Mouse (Mus musculus): ENCODE measurements around the gene Rexo2. TPM values are rescaled to one million over a fixed set of nuclear protein-coding genes. Genes with fewer than 3 reads are reported as not detected.

Rexo2 gene
- total and polyA plus RNA-seq, 3 experiments, result 53.2 to 68.0 (median 58.5) TPM

- Histone ChIP-seq H3K9ac (ENCODE audit: low read depth, low read length) (no peak overlapping the region), H3K4me3 (no peak overlapping the region), H3K27me3 (ENCODE audit: control insufficient read depth, insufficient read depth, low read length) (no peaks in the 10 kb centered on the region), H3K4me1 (ENCODE audit: control insufficient read depth, insufficient read depth, low read length) (no peaks in the 10 kb centered on the region), H3K79me2 (replicated peaks; ENCODE audit: control insufficient read depth, insufficient read depth, low read length) (no peaks in the 10 kb centered on the region), H3K27ac (no peak overlapping the region), H3K36me3 (ENCODE audit: control insufficient read depth, insufficient read depth, low read length) (no peaks in the 10 kb centered on the region)
- no peak for TF ChIP-seq EP300 (IDR thresholded peaks at IDR 0.05; ENCODE audit: insufficient read depth, low read depth, low read length)
- peak; percentile 59 for TF ChIP-seq CTCF (IDR thresholded peaks at IDR 0.05)
- DNase-seq, result no peak
- WGBS, result over 99% methylated on average over 3 of the region's 3 CpGs
- intact Hi-C loops (cut with DNase I), result loop anchor here (2.0 to 5.0 kb wide), 3 partner anchors 153 to 427 kb away; no protein-coding TSS in a partner anchor
Measured at GRCm38 (mm10) chr9:48465671-48466070, 14.8 kb downstream of the Rexo2 start.

GRCm38 (mm10) chr9:48461545-48461944, 18.9 kb downstream of the Rexo2 start:
- H3K79me2 ChIP-seq (replicated peaks; ENCODE audit: control insufficient read depth, insufficient read depth, low read length), result no peaks in the 10 kb centered on the region
- WGBS, result 85% methylated on average over 3 of the region's 3 CpGs
- no peak for DNase-seq
- H3K27ac ChIP-seq, result no peak overlapping the region
- H3K9ac ChIP-seq (ENCODE audit: low read depth, low read length), result no peak overlapping the region
- no peaks in the 10 kb centered on the region for H3K4me1 ChIP-seq (ENCODE audit: control insufficient read depth, insufficient read depth, low read length)
- intact Hi-C loops (cut with DNase I), result no loop called here
- TF ChIP-seq CTCF (IDR thresholded peaks at IDR 0.05) (no peak), EP300 (IDR thresholded peaks at IDR 0.05; ENCODE audit: insufficient read depth, low read depth, low read length) (no peak), POLR2A (IDR thresholded peaks at IDR 0.05; ENCODE audit: insufficient read depth, low read depth, low read length) (no peak)
- H3K4me3 ChIP-seq, result no peak overlapping the region
- no peaks in the 10 kb centered on the region for H3K36me3 ChIP-seq (ENCODE audit: control insufficient read depth, insufficient read depth, low read length)
- H3K27me3 ChIP-seq (ENCODE audit: control insufficient read depth, insufficient read depth, low read length), result no peaks in the 10 kb centered on the region

GRCm38 (mm10) chr9:48460720-48461119, 19.7 kb downstream of the Rexo2 start:
- TF ChIP-seq EP300 (IDR thresholded peaks at IDR 0.05; ENCODE audit: insufficient read depth, low read depth, low read length) (no peak), POLR2A (IDR thresholded peaks at IDR 0.05; ENCODE audit: insufficient read depth, low read depth, low read length) (no peak), CTCF (IDR thresholded peaks at IDR 0.05) (no peak)
- DNase-seq, result no peak
- Histone ChIP-seq H3K4me1 (ENCODE audit: control insufficient read depth, insufficient read depth, low read length) (no peaks in the 10 kb centered on the region), H3K9ac (ENCODE audit: low read depth, low read length) (no peak overlapping the region), H3K4me3 (no peak overlapping the region), H3K27ac (no peak overlapping the region), H3K79me2 (replicated peaks; ENCODE audit: control insufficient read depth, insufficient read depth, low read length) (no peaks in the 10 kb centered on the region), H3K27me3 (ENCODE audit: control insufficient read depth, insufficient read depth, low read length) (no peaks in the 10 kb centered on the region), H3K36me3 (ENCODE audit: control insufficient read depth, insufficient read depth, low read length) (no peaks in the 10 kb centered on the region)
- 93% methylated on average over 8 of the region's 8 CpGs for WGBS
- intact Hi-C loops (cut with DNase I), result no loop called here

GRCm38 (mm10) chr9:48459391-48459790, 21.0 kb downstream of the Rexo2 start:
- intact Hi-C loops (cut with DNase I), result no loop called here
- H3K9ac ChIP-seq (ENCODE audit: low read depth, low read length), result no peak overlapping the region
- 90% methylated on average over 5 of the region's 5 CpGs for WGBS
- H3K79me2 ChIP-seq (replicated peaks; ENCODE audit: control insufficient read depth, insufficient read depth, low read length), result no peaks in the 10 kb centered on the region
- H3K27ac ChIP-seq, result no peak overlapping the region
- no peaks in the 10 kb centered on the region for H3K4me1 ChIP-seq (ENCODE audit: control insufficient read depth, insufficient read depth, low read length)
- no peak overlapping the region for H3K4me3 ChIP-seq
- no peaks in the 10 kb centered on the region for H3K27me3 ChIP-seq (ENCODE audit: control insufficient read depth, insufficient read depth, low read length)
- DNase-seq, result no peak
- H3K36me3 ChIP-seq (ENCODE audit: control insufficient read depth, insufficient read depth, low read length), result no peaks in the 10 kb centered on the region
- TF ChIP-seq POLR2A (IDR thresholded peaks at IDR 0.05; ENCODE audit: insufficient read depth, low read depth, low read length) (no peak), EP300 (IDR thresholded peaks at IDR 0.05; ENCODE audit: insufficient read depth, low read depth, low read length) (no peak), CTCF (IDR thresholded peaks at IDR 0.05) (no peak)

GRCm38 (mm10) chr9:48458879-48459278, 21.5 kb downstream of the Rexo2 start:
- Histone ChIP-seq H3K9ac (ENCODE audit: low read depth, low read length) (no peak overlapping the region), H3K27ac (no peak overlapping the region), H3K4me1 (ENCODE audit: control insufficient read depth, insufficient read depth, low read length) (no peaks in the 10 kb centered on the region), H3K79me2 (replicated peaks; ENCODE audit: control insufficient read depth, insufficient read depth, low read length) (no peaks in the 10 kb centered on the region), H3K36me3 (ENCODE audit: control insufficient read depth, insufficient read depth, low read length) (no peaks in the 10 kb centered on the region), H3K27me3 (ENCODE audit: control insufficient read depth, insufficient read depth, low read length) (no peaks in the 10 kb centered on the region), H3K4me3 (no peak overlapping the region)
- DNase-seq, result no peak
- WGBS, result 70% methylated on average over 3 of the region's 3 CpGs
- no peak for TF ChIP-seq POLR2A (IDR thresholded peaks at IDR 0.05; ENCODE audit: insufficient read depth, low read depth, low read length)
- no peak for TF ChIP-seq EP300 (IDR thresholded peaks at IDR 0.05; ENCODE audit: insufficient read depth, low read depth, low read length)
- peak; percentile 50 for TF ChIP-seq CTCF (IDR thresholded peaks at IDR 0.05)
- intact Hi-C loops (cut with DNase I), result no loop called here

- no peaks in the 10 kb centered on the region for H3K4me1 ChIP-seq (ENCODE audit: control insufficient read depth, insufficient read depth, low read length)
- TF ChIP-seq CTCF (IDR thresholded peaks at IDR 0.05), result no peak
- TF ChIP-seq POLR2A (IDR thresholded peaks at IDR 0.05; ENCODE audit: insufficient read depth, low read depth, low read length), result no peak
- TF ChIP-seq EP300 (IDR thresholded peaks at IDR 0.05; ENCODE audit: insufficient read depth, low read depth, low read length), result no peak
- no peak overlapping the region for H3K9ac ChIP-seq (ENCODE audit: low read depth, low read length)
- H3K27ac ChIP-seq, result no peak overlapping the region
- WGBS, result 85% methylated on average over 3 of the region's 3 CpGs
- no peaks in the 10 kb centered on the region for H3K79me2 ChIP-seq (replicated peaks; ENCODE audit: control insufficient read depth, insufficient read depth, low read length)
- no peak overlapping the region for H3K4me3 ChIP-seq
- intact Hi-C loops (cut with DNase I), result no loop called here
- no peaks in the 10 kb centered on the region for H3K27me3 ChIP-seq (ENCODE audit: control insufficient read depth, insufficient read depth, low read length)
- DNase-seq, result no peak
- H3K36me3 ChIP-seq (ENCODE audit: control insufficient read depth, insufficient read depth, low read length), result no peaks in the 10 kb centered on the region
Measured at GRCm38 (mm10) chr9:48455961-48456360, 24.5 kb downstream of the Rexo2 start.

Data from heart, adult 2 months (tissue).